In genomic region chr2:129627133-129627532, GRCm38 (mm10) we compare ENCODE assay signal across 26 mouse cellular contexts. TPM values are rescaled to one million over a fixed set of nuclear protein-coding genes. Genes with fewer than 3 reads are reported as not detected.
DNase-seq lines count a peak whose midpoint lies in the region; ATAC-seq and TF ChIP-seq lines count a peak whose summit lies in the region.
"Had no signal": no experiment of that assay in that cellular context is flagged by ENCODE, and none has a peak within 500 bp of the region (broad histone marks: within the 10 kb centered on the region; RNA-seq: fewer than 3 reads in every experiment).

No protein-coding gene starts in this region.

- TF ChIP-seq CTCF in intestine, postnatal 0 days (IDR thresholded peaks at IDR 0.05; ENCODE audit: low read depth) = no peak
- no peak for TF ChIP-seq CTCF in CH12.LX (conservative IDR thresholded peaks at IDR 0.05 in 1 of 2, IDR thresholded peaks at IDR 0.05 in 1 of 2; ENCODE audit: low read depth in 2 of 2, low read length in 2 of 2)

- peaks cover 35% of the 10 kb centered on the region for H3K4me1 ChIP-seq in heart, embryonic 13.5 days
- peaks cover 27% of the 10 kb centered on the region for H3K4me1 ChIP-seq in heart, embryonic 10.5 days
- no peaks in the 10 kb centered on the region for H3K4me1 ChIP-seq in intestine, embryonic 14.5 days (replicated peaks; ENCODE audit: control insufficient read depth, insufficient read depth, low read length)
- no peaks in the 10 kb centered on the region for H3K4me1 ChIP-seq in intestine, postnatal 0 days (replicated peaks; ENCODE audit: control insufficient read depth, insufficient read depth, low read length)
- H3K4me1 ChIP-seq in CH12.LX (ENCODE audit: control insufficient read depth in 1 of 2, insufficient read depth in 2 of 2) = peaks cover 26 to 52% of the 10 kb centered on the region in 2 experiments
- H3K4me1 ChIP-seq: embryonic facial prominence, embryonic 12.5 days; liver, embryonic 13.5 days had no signal

- H3K4me2 ChIP-seq in heart, embryonic 13.5 days = peak overlapping the region; percentile 55
- no peak overlapping the region for H3K4me2 ChIP-seq in intestine, embryonic 14.5 days (ENCODE audit: low read length)
- no peak overlapping the region for H3K4me2 ChIP-seq in intestine, postnatal 0 days (replicated peaks; ENCODE audit: low read depth)
- peak overlapping the region; percentile 61; the same call in 1 of the 2 replicates for H3K4me2 ChIP-seq in CH12.LX (ENCODE audit: insufficient read depth, low read depth, poor library complexity, severe bottlenecking)
- H3K4me2 ChIP-seq: embryonic facial prominence, embryonic 12.5 days; hindbrain, embryonic 14.5 days; kidney, embryonic 15.5 days; limb, embryonic 15.5 days; liver, embryonic 13.5 days; neural tube, embryonic 15.5 days had no signal

- TF ChIP-seq RAD21 in CH12.LX (IDR thresholded peaks at IDR 0.05; ENCODE audit: low read depth, low read length) = no peak

- peaks cover 37% of the 10 kb centered on the region for H3K36me3 ChIP-seq in heart, embryonic 13.5 days
- peaks cover 23% of the 10 kb centered on the region; the same call in 1 of the 2 replicates for H3K36me3 ChIP-seq in heart, embryonic 10.5 days
- H3K36me3 ChIP-seq in intestine, embryonic 14.5 days (ENCODE audit: control insufficient read depth, insufficient read depth, low read length) = peaks cover 17% of the 10 kb centered on the region; the same call in 1 of the 2 replicates
- H3K36me3 ChIP-seq in intestine, postnatal 0 days (ENCODE audit: control insufficient read depth, insufficient read depth) = peaks cover 11% of the 10 kb centered on the region; the same call in 1 of the 2 replicates
- peaks cover 15 to 60% of the 10 kb centered on the region in 2 experiments for H3K36me3 ChIP-seq in CH12.LX (replicated peaks in 1 of 2; ENCODE audit: control insufficient read depth in 1 of 2, insufficient read depth in 1 of 2, low read length in 1 of 2)
- H3K36me3 ChIP-seq in splenic B cell, adult 2 months (ENCODE audit: control insufficient read depth, insufficient read depth, low read length, poor library complexity, severe bottlenecking) = no peaks in the 10 kb centered on the region

- no peak overlapping the region for H3K4me3 ChIP-seq in heart, embryonic 13.5 days
- no peak overlapping the region for H3K4me3 ChIP-seq in heart, embryonic 10.5 days
- H3K4me3 ChIP-seq in intestine, embryonic 14.5 days (ENCODE audit: low read depth, low read length) = no peak overlapping the region
- H3K4me3 ChIP-seq in intestine, postnatal 0 days (ENCODE audit: low read depth, low read length) = no peak overlapping the region
- no peak overlapping the region for H3K4me3 ChIP-seq in CH12.LX (replicated peaks in 1 of 3; ENCODE audit: low read depth in 2 of 3, low read length in 2 of 3, poor library complexity in 1 of 3)
- H3K4me3 ChIP-seq: embryonic facial prominence, embryonic 12.5 days; kidney, embryonic 15.5 days; limb, embryonic 10.5 days; limb, embryonic 15.5 days; liver, embryonic 13.5 days; megakaryocyte, embryonic 14.5 days; neural tube, embryonic 15.5 days had no signal

- dilution Hi-C loops in CH12.LX (cut with MboI; ENCODE audit: extremely low pct_ligation_motif_present, extremely low pct_unique_long_range_greater_than_20kb, low sequenced_read_pairs) = no loop called here

- peak overlapping the region; percentile 50; the same call in 1 of the 2 replicates for H3K9ac ChIP-seq in heart, embryonic 13.5 days
- no peak overlapping the region for H3K9ac ChIP-seq in intestine, embryonic 14.5 days (ENCODE audit: low read length)
- H3K9ac ChIP-seq in intestine, postnatal 0 days (ENCODE audit: low read depth, low read length) = no peak overlapping the region
- no peak overlapping the region for H3K9ac ChIP-seq in CH12.LX (ENCODE audit: insufficient read depth, low read depth)
- H3K9ac ChIP-seq: embryonic facial prominence, embryonic 12.5 days; hindbrain, embryonic 14.5 days; kidney, embryonic 15.5 days; limb, embryonic 15.5 days; liver, embryonic 13.5 days; neural tube, embryonic 15.5 days had no signal

- ATAC-seq in heart, embryonic 13.5 days (ENCODE audit: extremely low read depth, insufficient number of reproducible peaks, low FRiP score, low TSS enrichment) = no peak
- ATAC-seq in intestine, embryonic 14.5 days (replicated peaks; ENCODE audit: low FRiP score, low TSS enrichment, low read depth) = no peak
- no peak for ATAC-seq in intestine, postnatal 0 days
- ATAC-seq: forebrain, embryonic 14.5 days; lung, postnatal 0 days had no signal

- H3K9me3 ChIP-seq in heart, embryonic 13.5 days = no peaks in the 10 kb centered on the region
- H3K9me3 ChIP-seq in heart, embryonic 10.5 days = no peaks in the 10 kb centered on the region
- H3K9me3 ChIP-seq in intestine, embryonic 14.5 days (ENCODE audit: control insufficient read depth, low read length) = no peaks in the 10 kb centered on the region
- H3K9me3 ChIP-seq in intestine, postnatal 0 days (ENCODE audit: control insufficient read depth) = no peaks in the 10 kb centered on the region
- no peaks in the 10 kb centered on the region for H3K9me3 ChIP-seq in CH12.LX (replicated peaks; ENCODE audit: low read length)
- H3K9me3 ChIP-seq: embryonic facial prominence, embryonic 12.5 days; kidney, embryonic 15.5 days; limb, embryonic 10.5 days; limb, embryonic 15.5 days; liver, embryonic 13.5 days; megakaryocyte, embryonic 14.5 days; neural tube, embryonic 15.5 days had no signal

- DNase-seq in heart, embryonic 10.5 days (ENCODE audit: low spot score) = no peak
- peak; percentile 29 for DNase-seq in intestine, embryonic 14.5 days (ENCODE audit: low spot score)
- DNase-seq in CH12.LX (ENCODE audit: extremely low read depth) = peak; percentile 70
- peak; percentile 6 for DNase-seq in splenic B cell, adult 2 months (ENCODE audit: low read depth, low spot score)
- DNase-seq in neural tube, embryonic 10.5 days (ENCODE audit: extremely low spot score, low spot score) = no peak
- DNase-seq: adrenal gland, postnatal 14 days; embryo, embryonic 11 days; gastrocnemius, postnatal 14 days; kidney, adult 18-20 months; kidney, postnatal 25 days; liver, embryonic 13.5 days; lung, adult 18-20 months; lung, postnatal 4 days; midbrain, embryonic 14.5 days; thymus, postnatal 25 days had no signal

- TF ChIP-seq POLR2A in CH12.LX (IDR thresholded peaks at IDR 0.05; ENCODE audit: low read depth, low read length) = no peak

- peak; percentile 52 for TF ChIP-seq EP300 in CH12.LX (IDR thresholded peaks at IDR 0.05; ENCODE audit: low read length)

- H3K27me3 ChIP-seq in heart, embryonic 13.5 days (replicated peaks) = no peaks in the 10 kb centered on the region
- no peaks in the 10 kb centered on the region for H3K27me3 ChIP-seq in heart, embryonic 10.5 days (ENCODE audit: insufficient read depth, poor library complexity, severe bottlenecking)
- no peaks in the 10 kb centered on the region for H3K27me3 ChIP-seq in intestine, embryonic 14.5 days (replicated peaks; ENCODE audit: control insufficient read depth, insufficient read depth, low read length)
- no peaks in the 10 kb centered on the region for H3K27me3 ChIP-seq in intestine, postnatal 0 days (replicated peaks; ENCODE audit: control insufficient read depth, insufficient read depth, low read length)
- no peaks in the 10 kb centered on the region for H3K27me3 ChIP-seq in CH12.LX (replicated peaks)
- no peaks in the 10 kb centered on the region for H3K27me3 ChIP-seq in splenic B cell, adult 2 months (ENCODE audit: control insufficient read depth, insufficient read depth, low read length, poor library complexity, severe bottlenecking)
- H3K27me3 ChIP-seq: embryonic facial prominence, embryonic 12.5 days; kidney, embryonic 15.5 days; limb, embryonic 15.5 days; liver, embryonic 13.5 days; neural tube, embryonic 15.5 days had no signal

- in situ Hi-C loops in CH12.LX (cut with MboI; ENCODE audit: low pct_ligation_motif_present, low pct_unique_long_range_greater_than_20kb, low sequenced_read_pairs) = no loop called here

- H3K79me2 ChIP-seq in CH12.LX (replicated peaks; ENCODE audit: control insufficient read depth, extremely low read depth, insufficient read depth, poor library complexity, severe bottlenecking) = no peaks in the 10 kb centered on the region

- H3K27ac ChIP-seq in heart, embryonic 13.5 days (replicated peaks) = no peak overlapping the region
- no peak overlapping the region for H3K27ac ChIP-seq in heart, embryonic 10.5 days
- H3K27ac ChIP-seq in intestine, embryonic 14.5 days (ENCODE audit: low read depth) = no peak overlapping the region
- H3K27ac ChIP-seq in intestine, postnatal 0 days (ENCODE audit: low read depth, low read length) = no peak overlapping the region
- H3K27ac ChIP-seq in CH12.LX (ENCODE audit: insufficient read depth, low read depth) = peak overlapping the region; percentile 78; the same call in 1 of the 2 replicates
- H3K27ac ChIP-seq: embryonic facial prominence, embryonic 12.5 days; kidney, embryonic 15.5 days; limb, embryonic 10.5 days; liver, embryonic 13.5 days; neural tube, embryonic 15.5 days had no signal

- 87% methylated on average over 5 of the region's 5 CpGs for WGBS in heart, embryonic 13.5 days
- WGBS in heart, embryonic 10.5 days = 91% methylated on average over 5 of the region's 5 CpGs
- 91% methylated on average over 5 of the region's 5 CpGs for WGBS in intestine, embryonic 14.5 days
- 95% methylated on average over 5 of the region's 5 CpGs for WGBS in intestine, postnatal 0 days

TF ChIP-seq in CH12.LX, 34 proteins besides CTCF, POLR2A, EP300 and RAD21:
- TF ChIP-seq ZNF384 (IDR thresholded peaks at IDR 0.05; ENCODE audit: low read depth, low read length) = 0 out of 2 replicates have a peak, but pooled peaks have one; percentile 35
- TF ChIP-seq JUN (IDR thresholded peaks at IDR 0.05; ENCODE audit: insufficient read depth, low read depth, low read length) = 0 out of 2 replicates have a peak, but pooled peaks have one; percentile 18
- peak; percentile 56; the same call in 1 of the 2 replicates for TF ChIP-seq ETS1 (conservative IDR thresholded peaks at IDR 0.05; ENCODE audit: low read depth, low read length)
- TF ChIP-seq HCFC1 (IDR thresholded peaks at IDR 0.05; ENCODE audit: low read depth, low read length) = no peak

RNA-seq across cellular contexts. Expression of gene Sirpa, which starts 34.5 kb away (rescaled TPM):
- 14.4 and 17.6 TPM in 2 replicates for polyA plus RNA-seq in heart, embryonic 13.5 days (2015; fragmentation: Nextera tagmentation; extraction: Ambion mirVana)
- polyA plus RNA-seq in heart, embryonic 10.5 days (2016; fragmentation: Nextera tagmentation; extraction: Ambion mirVana) = 11.0 and 12.8 TPM in 2 replicates
- polyA plus RNA-seq in intestine, embryonic 14.5 days (2014; fragmentation: Nextera tagmentation; extraction: Ambion mirVana) = 28.0 and 29.9 TPM in 2 replicates
- 9.5 and 9.7 TPM in 2 replicates for polyA plus RNA-seq in intestine, postnatal 0 days (2015; fragmentation: Nextera tagmentation; extraction: Ambion mirVana)
- total RNA-seq in CH12.LX (2012; rRNA removed) (25.4 and 27.1 TPM in 2 replicates), CH12.LX (2014; rRNA removed) (20.4 and 24.2 TPM in 2 replicates)
- 30.6 and 32.7 TPM in 2 replicates for polyA plus RNA-seq in CH12.LX (2012; ENCODE audit: insufficient read length, low read depth)

Comparison
In these comparisons a context has a peak if more than half of its experiments do, and no peak if none do; other contexts are left out.
1. H3K4me2 ChIP-seq: peak in heart, embryonic 13.5 days (single experiment) and CH12.LX (single experiment); none in intestine, embryonic 14.5 days (single experiment) and intestine, postnatal 0 days (single experiment).
2. DNase-seq: peak in intestine, embryonic 14.5 days (single experiment), CH12.LX (single experiment) and splenic B cell, adult 2 months (single experiment); none in heart, embryonic 10.5 days (single experiment) and neural tube, embryonic 10.5 days (single experiment).